Mouse (Mus musculus): ENCODE data around the gene Slc7a10.
A peak's percentile ranks its signal among the peaks of the same experiment; 100 is the strongest.

Slc7a10 gene

GRCm38 (mm10) chr7:35185889-35186569 lies at the start of gene Slc7a10:
Slc7a10 (plus strand) TSS chr7:35186385.
- DNase-seq (ENCODE audit: low read depth, low spot score): no peak

GRCm38 (mm10) chr7:35137524-35137923 lies 48.7 kb upstream of the Slc7a10 start:
- no peak for DNase-seq (ENCODE audit: low read depth, low spot score)

- DNase-seq (ENCODE audit: low read depth, low spot score): no peak
Measured at GRCm38 (mm10) chr7:35138481-35138880, 47.7 kb upstream of the Slc7a10 start.

- no peak for DNase-seq (ENCODE audit: low read depth, low spot score)
Measured at GRCm38 (mm10) chr7:35139880-35140279, 46.3 kb upstream of the Slc7a10 start.

GRCm38 (mm10) chr7:35141519-35141918 lies 44.7 kb upstream of the Slc7a10 start:
- no peak for DNase-seq (ENCODE audit: low read depth, low spot score)

- no peak for DNase-seq (ENCODE audit: low read depth, low spot score)
Measured at GRCm38 (mm10) chr7:35142522-35142921, 43.7 kb upstream of the Slc7a10 start.

GRCm38 (mm10) chr7:35143864-35144618 lies 42.1 kb upstream of the Slc7a10 start:
- no peak for DNase-seq (ENCODE audit: low read depth, low spot score)

- no peak for DNase-seq (ENCODE audit: low read depth, low spot score)
Measured at GRCm38 (mm10) chr7:35145068-35145467, 41.1 kb upstream of the Slc7a10 start.

- DNase-seq (ENCODE audit: low read depth, low spot score): no peak
Measured at GRCm38 (mm10) chr7:35146269-35146668, 39.9 kb upstream of the Slc7a10 start.

GRCm38 (mm10) chr7:35149616-35150433 lies 36.4 kb upstream of the Slc7a10 start:
- no peak for DNase-seq (ENCODE audit: low read depth, low spot score)

GRCm38 (mm10) chr7:35150860-35151259 lies 35.3 kb upstream of the Slc7a10 start:
- no peak for DNase-seq (ENCODE audit: low read depth, low spot score)

GRCm38 (mm10) chr7:35154449-35154848 lies 31.7 kb upstream of the Slc7a10 start:
- DNase-seq (ENCODE audit: low read depth, low spot score): no peak

- no peak for DNase-seq (ENCODE audit: low read depth, low spot score)
Measured at GRCm38 (mm10) chr7:35156561-35157477, 29.4 kb upstream of the Slc7a10 start.

- DNase-seq (ENCODE audit: low read depth, low spot score): no peak
Measured at GRCm38 (mm10) chr7:35157512-35157911, 28.7 kb upstream of the Slc7a10 start.

- no peak for DNase-seq (ENCODE audit: low read depth, low spot score)
Measured at GRCm38 (mm10) chr7:35162443-35162842, 23.7 kb upstream of the Slc7a10 start.

- no peak for DNase-seq (ENCODE audit: low read depth, low spot score)
Measured at GRCm38 (mm10) chr7:35163600-35163999, 22.6 kb upstream of the Slc7a10 start.

GRCm38 (mm10) chr7:35164131-35164530 lies 22.1 kb upstream of the Slc7a10 start:
- no peak for DNase-seq (ENCODE audit: low read depth, low spot score)

- DNase-seq (ENCODE audit: low read depth, low spot score): no peak
Measured at GRCm38 (mm10) chr7:35166988-35167387, 19.2 kb upstream of the Slc7a10 start.

- DNase-seq (ENCODE audit: low read depth, low spot score): no peak
Measured at GRCm38 (mm10) chr7:35167925-35168324, 18.3 kb upstream of the Slc7a10 start.

- DNase-seq (ENCODE audit: low read depth, low spot score): peak; percentile 30
Measured at GRCm38 (mm10) chr7:35169341-35169740, 16.8 kb upstream of the Slc7a10 start.

GRCm38 (mm10) chr7:35171867-35172382 lies 14.3 kb upstream of the Slc7a10 start:
- peak; percentile 67 for DNase-seq (ENCODE audit: low read depth, low spot score)
